Mouse (Mus musculus) brown adipose tissue, adult 24 weeks (tissue): ENCODE results near the gene Aaed1. TPM values are rescaled to one million over a fixed set of nuclear protein-coding genes. Genes with fewer than 3 reads are reported as not detected.

Experiments used
- polyA plus RNA-seq: library from polyadenylated mRNA; stranded (reverse); fragments of >200 nt; gene quantifications from 2 replicates; pipeline ENCODE4 v1.2.4, GENCODE M21; 2012; ENCODE audit not compliant: missing spikeins, insufficient read depth, insufficient read length

The Aaed1 gene
- polyA plus RNA-seq, 1 experiment: 62.9 TPM

Other genes with a start within 250 kb of the Aaed1 start
- gene Hsd17b3, start 223.5 kb downstream of the Aaed1 start, polyA plus RNA-seq: not detected in 2 replicates
- 2.4 and 7.6 TPM in 2 replicates for gene Slc35d2, start 183.3 kb downstream of the Aaed1 start, polyA plus RNA-seq
- gene Zfp367, start 159.5 kb downstream of the Aaed1 start, polyA plus RNA-seq: 5.9 and 14.9 TPM in 2 replicates
- gene Habp4, start 150.9 kb downstream of the Aaed1 start, polyA plus RNA-seq: 16.4 and 21.0 TPM in 2 replicates
- 3.1 and 6.9 TPM in 2 replicates for gene Cdc14b, start 37.4 kb downstream of the Aaed1 start, polyA plus RNA-seq
- gene Ctsl, start 58.2 kb upstream of the Aaed1 start, polyA plus RNA-seq: 155 and 172 TPM in 2 replicates
- 3.3 and 4.5 TPM in 2 replicates for gene Cdk20, start 119.6 kb upstream of the Aaed1 start, polyA plus RNA-seq
- gene Fam240b, start 185.1 kb upstream of the Aaed1 start, polyA plus RNA-seq: not detected in 2 replicates